ENCODE assay signal across 23 mouse cellular contexts in genomic region chr12:52796471-52796795, GRCm38 (mm10).
DNase-seq lines count a peak whose midpoint lies in the region; TF ChIP-seq lines count a peak whose summit lies in the region.
"Had no signal": no experiment of that assay in that cellular context is flagged by ENCODE, and none has a peak within 500 bp of the region (broad histone marks: within the 10 kb centered on the region; RNA-seq: fewer than 3 reads in every experiment).

No protein-coding gene starts in this region.

- TF ChIP-seq CTCF in gastrocnemius, adult 2 months (IDR thresholded peaks at IDR 0.05) = no peak
- TF ChIP-seq CTCF in CH12.LX (conservative IDR thresholded peaks at IDR 0.05 in 1 of 2, IDR thresholded peaks at IDR 0.05 in 1 of 2; ENCODE audit: low read depth in 2 of 2, low read length in 2 of 2) = no peak
- no peak for TF ChIP-seq CTCF in left cerebral cortex, adult 2 months (IDR thresholded peaks at IDR 0.05)

- in situ Hi-C loops in CH12.LX (cut with MboI; ENCODE audit: low pct_ligation_motif_present, low pct_unique_long_range_greater_than_20kb, low sequenced_read_pairs) = no loop called here

- no peak overlapping the region for H3K9ac ChIP-seq in CH12.LX (ENCODE audit: insufficient read depth, low read depth)
- H3K9ac ChIP-seq: hindbrain, embryonic 13.5 days; stomach, embryonic 15.5 days had no signal

- H3K27me3 ChIP-seq in CH12.LX (replicated peaks) = no peaks in the 10 kb centered on the region
- H3K27me3 ChIP-seq: heart, embryonic 12.5 days; hindbrain, embryonic 13.5 days; stomach, embryonic 15.5 days had no signal

- no peaks in the 10 kb centered on the region for H3K36me3 ChIP-seq in CH12.LX (replicated peaks in 1 of 2; ENCODE audit: control insufficient read depth in 1 of 2, insufficient read depth in 1 of 2, low read length in 1 of 2)
- H3K36me3 ChIP-seq: G1E; heart, embryonic 12.5 days; stomach, embryonic 15.5 days had no signal

- no peak for DNase-seq in gastrocnemius, adult 2 months
- no peak for DNase-seq in gastrocnemius, postnatal 10 days
- DNase-seq in CH12.LX (ENCODE audit: extremely low read depth) = peak; percentile 39
- peak; percentile 72 for DNase-seq in naive thymus-derived CD4-positive, alpha-beta T cell, adult 2 months (ENCODE audit: low read depth)
- peak; percentile 29 to 54 for DNase-seq in thymus, postnatal 36 days
- no peak for DNase-seq in layer of hippocampus, adult 8-10 months (ENCODE audit: low spot score in 2 of 2)
- no peak for DNase-seq in left cerebral cortex, adult 2 months (ENCODE audit: extremely low spot score in 1 of 2, low spot score in 2 of 2)
- DNase-seq: adrenal gland, postnatal 36 days; B cell, adult 2 months; cerebellum, adult 8-10 months; heart, postnatal 14 days; kidney, adult 8-10 months; kidney, postnatal 36 days; layer of hippocampus, adult 9-11 months; lung, adult 2 months; lung, postnatal 36 days; retina, postnatal 1 day had no signal

- no peaks in the 10 kb centered on the region for H3K9me3 ChIP-seq in CH12.LX (replicated peaks; ENCODE audit: low read length)
- H3K9me3 ChIP-seq: heart, embryonic 12.5 days; hindbrain, embryonic 13.5 days; stomach, embryonic 15.5 days had no signal

- peak overlapping the region; percentile 59; the same call in 1 of the 2 replicates for H3K27ac ChIP-seq in gastrocnemius, adult 2 months
- H3K27ac ChIP-seq in CH12.LX (ENCODE audit: insufficient read depth, low read depth) = no peak overlapping the region
- H3K27ac ChIP-seq in left cerebral cortex, adult 2 months = no peak overlapping the region
- H3K27ac ChIP-seq: stomach, embryonic 15.5 days had no signal

- dilution Hi-C loops in CH12.LX (cut with MboI; ENCODE audit: extremely low pct_ligation_motif_present, extremely low pct_unique_long_range_greater_than_20kb, low sequenced_read_pairs) = no loop called here

- H3K4me1 ChIP-seq in CH12.LX (ENCODE audit: control insufficient read depth in 1 of 2, insufficient read depth in 2 of 2) = peaks cover 14 to 37% of the 10 kb centered on the region in 2 experiments

- peak; percentile 2; the same call in 1 of the 2 replicates for TF ChIP-seq EP300 in CH12.LX (IDR thresholded peaks at IDR 0.05; ENCODE audit: low read length)

- no peaks in the 10 kb centered on the region for H3K79me2 ChIP-seq in CH12.LX (replicated peaks; ENCODE audit: control insufficient read depth, extremely low read depth, insufficient read depth, poor library complexity, severe bottlenecking)

- intact Hi-C loops in gastrocnemius, adult 2 months (cut with DNase I) = no loop called here
- intact Hi-C loops in left cerebral cortex, adult 2 months (cut with DNase I) = no loop called here

- peak overlapping the region; percentile 96 for H3K4me2 ChIP-seq in CH12.LX (ENCODE audit: insufficient read depth, low read depth, poor library complexity, severe bottlenecking)
- H3K4me2 ChIP-seq: heart, embryonic 12.5 days; hindbrain, embryonic 13.5 days; liver, embryonic 11.5 days; stomach, embryonic 15.5 days had no signal

- peak overlapping the region; percentile 48 for H3K4me3 ChIP-seq in gastrocnemius, adult 2 months
- H3K4me3 ChIP-seq in CH12.LX (replicated peaks in 1 of 3; ENCODE audit: low read depth in 2 of 3, low read length in 2 of 3, poor library complexity in 1 of 3) = no peak overlapping the region
- no peak overlapping the region for H3K4me3 ChIP-seq in left cerebral cortex, adult 2 months
- H3K4me3 ChIP-seq: heart, embryonic 12.5 days; hindbrain, embryonic 13.5 days; myocyte; stomach, embryonic 15.5 days had no signal

- TF ChIP-seq POLR2A in CH12.LX (IDR thresholded peaks at IDR 0.05; ENCODE audit: low read depth, low read length) = no peak

- TF ChIP-seq RAD21 in CH12.LX (IDR thresholded peaks at IDR 0.05; ENCODE audit: low read depth, low read length) = no peak

TF ChIP-seq in CH12.LX, 34 proteins besides CTCF, POLR2A, EP300 and RAD21:
- 0 out of 2 replicates have a peak, but pooled peaks have one; percentile 6 for TF ChIP-seq MAX (IDR thresholded peaks at IDR 0.05; ENCODE audit: low read length)
- TF ChIP-seq GABPA (IDR thresholded peaks at IDR 0.05; ENCODE audit: insufficient replicate concordance, low read depth, low read length) = no peak
- TF ChIP-seq HCFC1 (IDR thresholded peaks at IDR 0.05; ENCODE audit: low read depth, low read length) = no peak
- TF ChIP-seq USF2 (conservative IDR thresholded peaks at IDR 0.05; ENCODE audit: low read depth, low read length) = 0 out of 2 replicates have a peak, but pooled peaks have one; percentile 14
- 0 out of 2 replicates have a peak, but pooled peaks have one; percentile 10 for TF ChIP-seq RCOR1 (conservative IDR thresholded peaks at IDR 0.05; ENCODE audit: low read depth, low read length)
- peak; percentile 34 for TF ChIP-seq USF1 (IDR thresholded peaks at IDR 0.05; ENCODE audit: low read depth, low read length)

Comparison
In these comparisons a context has a peak if more than half of its experiments do, and no peak if none do; other contexts are left out.
1. DNase-seq: peak in CH12.LX (single experiment), naive thymus-derived CD4-positive, alpha-beta T cell, adult 2 months (single experiment) and thymus, postnatal 36 days (2 of 2); none in gastrocnemius, adult 2 months (single experiment), gastrocnemius, postnatal 10 days (single experiment), layer of hippocampus, adult 8-10 months (0 of 2) and left cerebral cortex, adult 2 months (0 of 2).